Mouse (Mus musculus): ENCODE measurements around the gene Rack1. TPM values are rescaled to one million over a fixed set of nuclear protein-coding genes. Genes with fewer than 3 reads are reported as not detected.

Rack1 gene
- polyA plus RNA-seq, 1 experiment from 2014 or later, result 646 TPM

DNA sequence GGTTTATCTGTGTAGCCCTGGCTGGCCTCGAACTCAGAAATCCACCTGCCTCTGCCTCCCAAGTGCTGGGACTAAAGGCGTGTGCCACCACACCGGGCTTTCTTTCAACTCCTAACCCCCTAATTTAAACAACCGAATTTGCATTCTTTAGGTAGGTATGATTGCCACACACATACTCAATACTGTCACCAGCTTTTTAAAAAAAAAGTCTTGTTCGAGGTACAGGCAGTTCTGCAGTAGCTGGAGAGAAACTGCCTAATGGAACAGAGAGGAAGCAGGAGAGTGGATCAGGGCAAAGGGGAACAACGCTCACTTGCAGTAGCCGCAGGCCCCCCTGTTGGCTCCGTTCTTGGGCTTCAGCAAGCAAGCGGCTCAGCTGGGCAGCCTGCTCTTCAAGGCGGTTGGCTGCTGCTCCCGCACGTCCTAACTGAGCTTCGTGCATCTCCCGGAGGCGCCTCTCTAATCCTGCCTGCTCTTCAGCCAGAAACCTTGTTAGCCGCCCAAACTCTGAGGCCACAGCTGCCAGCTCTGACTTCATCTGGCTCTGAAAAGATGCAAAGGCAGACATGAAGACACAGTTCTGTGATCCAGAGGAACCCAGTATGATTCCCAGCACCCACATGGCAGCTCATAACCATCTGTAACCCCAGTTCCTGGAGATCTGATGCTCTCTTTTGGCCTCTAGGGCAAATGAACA is 8.8 kb downstream of the Rack1 start:
- ATAC-seq (ENCODE audit: insufficient number of reproducible peaks, insufficient read depth, low FRiP score, low TSS enrichment, low read depth), result no peak
- H3K4me3 ChIP-seq (replicated peaks), result no peak overlapping the region
- peaks cover 95% of the 10 kb centered on the region for H3K36me3 ChIP-seq
- no peak overlapping the region for H3K27ac ChIP-seq
- no peaks in the 10 kb centered on the region for H3K27me3 ChIP-seq
- no peak overlapping the region for H3K4me2 ChIP-seq
- no peak overlapping the region for H3K9ac ChIP-seq (replicated peaks)
- no peaks in the 10 kb centered on the region for H3K9me3 ChIP-seq
- H3K4me1 ChIP-seq (replicated peaks), result no peaks in the 10 kb centered on the region
- 74% methylated on average over 16 of the region's 16 CpGs for WGBS

DNA sequence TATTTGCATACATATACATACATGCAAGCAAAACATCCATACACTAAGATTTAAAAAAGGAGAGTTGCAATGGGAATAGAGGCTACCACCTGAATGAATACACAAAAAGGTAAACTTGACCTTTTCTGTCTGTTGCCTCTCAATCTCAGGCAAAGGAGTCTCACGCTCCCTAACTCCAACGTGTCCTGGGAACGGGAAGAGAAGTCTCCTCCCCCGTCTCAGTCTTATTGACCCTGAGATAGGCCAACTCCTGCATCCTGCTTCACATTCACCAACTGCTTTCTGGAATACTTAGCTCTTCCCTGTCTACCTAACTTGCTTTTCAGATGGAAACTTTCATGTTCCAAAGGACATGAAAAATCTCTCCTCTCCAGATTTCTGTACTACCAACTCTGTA is 9.3 kb downstream of the Rack1 start:
- Histone ChIP-seq H3K27ac (no peak overlapping the region), H3K9ac (replicated peaks) (no peak overlapping the region), H3K9me3 (no peaks in the 10 kb centered on the region), H3K27me3 (no peaks in the 10 kb centered on the region), H3K4me1 (replicated peaks) (no peaks in the 10 kb centered on the region), H3K4me3 (replicated peaks) (no peak overlapping the region), H3K4me2 (no peak overlapping the region), H3K36me3 (peaks cover 93% of the 10 kb centered on the region)
- WGBS, result 76% methylated on average over 4 of the region's 4 CpGs
- ATAC-seq (ENCODE audit: insufficient number of reproducible peaks, insufficient read depth, low FRiP score, low TSS enrichment, low read depth), result no peak

DNA sequence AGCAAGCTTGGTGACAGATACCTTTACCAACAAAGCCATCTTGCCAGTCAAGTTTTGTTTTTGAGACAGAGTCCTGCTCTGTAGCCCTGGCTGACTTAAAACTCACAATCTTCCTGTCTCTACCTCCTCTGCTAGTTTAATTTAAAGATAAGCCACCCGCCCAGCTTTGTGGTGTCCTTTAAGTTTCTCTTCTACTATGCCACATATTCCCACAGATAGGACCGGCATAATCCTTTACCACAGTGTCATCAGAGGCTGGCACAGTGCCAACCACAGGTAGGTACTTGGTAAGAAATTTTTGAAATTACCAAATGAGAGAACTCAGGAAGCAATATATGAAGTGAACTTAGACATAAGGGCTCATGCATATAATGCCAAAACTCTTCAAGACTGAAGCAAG is 10.0 kb downstream of the Rack1 start:
- H3K27ac ChIP-seq, result no peak overlapping the region
- H3K36me3 ChIP-seq, result peaks cover 89% of the 10 kb centered on the region

DNA sequence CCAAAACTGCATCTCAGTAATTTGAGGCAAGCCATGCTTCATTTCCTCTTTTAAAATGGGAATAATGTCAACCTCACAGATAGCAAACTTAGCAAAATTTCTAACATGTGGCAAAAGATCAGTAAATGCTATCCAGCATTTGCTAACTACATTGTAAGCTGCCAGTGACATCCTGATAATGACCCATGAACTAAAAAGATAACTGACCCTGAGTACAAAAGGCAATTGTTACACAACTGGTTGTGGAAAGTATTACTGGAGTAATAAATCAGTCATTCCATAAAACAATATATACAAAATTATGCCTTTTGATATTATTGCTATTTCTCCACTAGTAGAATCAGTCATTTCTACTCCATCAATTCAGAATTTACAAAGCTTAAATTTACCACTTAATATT is 13.7 kb downstream of the Rack1 start:
- no peak overlapping the region for H3K4me3 ChIP-seq (replicated peaks)
- H3K36me3 ChIP-seq, result peaks cover 60% of the 10 kb centered on the region
- H3K9me3 ChIP-seq, result no peaks in the 10 kb centered on the region
- no peaks in the 10 kb centered on the region for H3K27me3 ChIP-seq
- H3K27ac ChIP-seq, result no peak overlapping the region
- no peak overlapping the region for H3K9ac ChIP-seq (replicated peaks)
- H3K4me1 ChIP-seq (replicated peaks), result peaks cover 18% of the 10 kb centered on the region
- no peak overlapping the region for H3K4me2 ChIP-seq
- ATAC-seq (ENCODE audit: insufficient number of reproducible peaks, insufficient read depth, low FRiP score, low TSS enrichment, low read depth), result no peak

More for the DNA sequence above, 10.0 kb downstream of the Rack1 start:
- Histone ChIP-seq H3K4me2 (no peak overlapping the region), H3K4me1 (replicated peaks) (peaks cover 6% of the 10 kb centered on the region), H3K9ac (replicated peaks) (no peak overlapping the region), H3K4me3 (replicated peaks) (no peak overlapping the region), H3K27me3 (no peaks in the 10 kb centered on the region), H3K9me3 (no peaks in the 10 kb centered on the region)
- 92% methylated on average over 2 of the region's 2 CpGs for WGBS
- no peak for ATAC-seq (ENCODE audit: insufficient number of reproducible peaks, insufficient read depth, low FRiP score, low TSS enrichment, low read depth)

DNA sequence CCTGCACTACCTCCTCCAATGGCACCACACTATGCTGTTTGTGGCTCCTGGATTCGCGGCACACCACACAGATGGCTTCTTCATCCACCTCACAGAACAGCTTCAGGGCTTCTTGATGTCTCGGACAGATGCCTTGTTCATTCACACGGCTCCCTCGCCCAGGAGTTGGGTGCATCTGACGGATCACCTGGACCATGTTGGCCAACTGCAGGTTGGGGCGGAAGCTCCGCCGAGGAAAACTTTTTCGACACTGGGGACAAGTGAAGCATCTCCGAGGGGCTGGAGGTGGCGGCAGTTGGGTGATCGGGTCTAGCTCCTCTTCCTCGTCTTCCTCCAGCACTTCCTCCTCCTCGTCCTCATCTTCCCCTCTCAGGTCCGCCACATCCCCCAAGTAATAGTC is 15.7 kb downstream of the Rack1 start:
- 78% methylated on average over 16 of the region's 16 CpGs for WGBS
- no peak for ATAC-seq (ENCODE audit: insufficient number of reproducible peaks, insufficient read depth, low FRiP score, low TSS enrichment, low read depth)
- Histone ChIP-seq H3K27me3 (no peaks in the 10 kb centered on the region), H3K4me2 (peak overlapping the region; percentile 91), H3K36me3 (peaks cover 41% of the 10 kb centered on the region), H3K4me1 (replicated peaks) (peaks cover 18% of the 10 kb centered on the region), H3K9me3 (no peaks in the 10 kb centered on the region), H3K4me3 (replicated peaks) (peak overlapping the region; percentile 89), H3K9ac (replicated peaks) (peak overlapping the region; percentile 85), H3K27ac (no peak overlapping the region)

DNA sequence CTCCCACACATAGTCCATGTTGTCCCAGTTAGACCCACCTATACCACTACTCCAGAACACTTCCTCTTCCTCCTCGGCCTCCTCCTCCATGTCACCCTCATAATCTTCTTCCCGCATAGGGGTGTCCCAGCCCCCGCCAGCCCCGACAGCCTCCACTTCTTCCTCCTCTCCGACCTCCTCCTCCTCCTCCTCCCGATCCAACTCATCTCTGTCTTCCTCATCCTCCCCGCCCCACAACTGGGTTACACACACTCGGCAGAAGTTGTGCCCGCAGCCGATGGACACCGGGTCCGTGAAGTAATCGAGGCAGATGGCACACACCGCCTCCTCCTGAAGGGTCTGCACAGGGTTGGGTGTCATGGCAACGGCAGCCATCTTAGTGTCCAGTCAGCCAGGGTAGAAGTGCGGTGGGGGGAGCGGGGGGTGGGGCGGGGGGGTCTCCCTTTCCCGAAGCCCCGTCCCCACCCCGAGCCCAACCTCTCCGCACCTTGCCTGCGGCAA is 16.2 kb downstream of the Rack1 start:
- H3K9ac ChIP-seq (replicated peaks), result peak overlapping the region; percentile 85
- H3K27me3 ChIP-seq, result no peaks in the 10 kb centered on the region
- H3K4me1 ChIP-seq (replicated peaks), result peaks cover 18% of the 10 kb centered on the region
- no peaks in the 10 kb centered on the region for H3K9me3 ChIP-seq
- H3K27ac ChIP-seq, result peak overlapping the region; percentile 91
- peak overlapping the region; percentile 91 for H3K4me2 ChIP-seq
- peak; percentile 43 for ATAC-seq (ENCODE audit: insufficient number of reproducible peaks, insufficient read depth, low FRiP score, low TSS enrichment, low read depth)
- H3K4me3 ChIP-seq (replicated peaks), result peak overlapping the region; percentile 89
- WGBS, result 4% methylated on average over 23 of the region's 23 CpGs
- H3K36me3 ChIP-seq, result peaks cover 36% of the 10 kb centered on the region

DNA sequence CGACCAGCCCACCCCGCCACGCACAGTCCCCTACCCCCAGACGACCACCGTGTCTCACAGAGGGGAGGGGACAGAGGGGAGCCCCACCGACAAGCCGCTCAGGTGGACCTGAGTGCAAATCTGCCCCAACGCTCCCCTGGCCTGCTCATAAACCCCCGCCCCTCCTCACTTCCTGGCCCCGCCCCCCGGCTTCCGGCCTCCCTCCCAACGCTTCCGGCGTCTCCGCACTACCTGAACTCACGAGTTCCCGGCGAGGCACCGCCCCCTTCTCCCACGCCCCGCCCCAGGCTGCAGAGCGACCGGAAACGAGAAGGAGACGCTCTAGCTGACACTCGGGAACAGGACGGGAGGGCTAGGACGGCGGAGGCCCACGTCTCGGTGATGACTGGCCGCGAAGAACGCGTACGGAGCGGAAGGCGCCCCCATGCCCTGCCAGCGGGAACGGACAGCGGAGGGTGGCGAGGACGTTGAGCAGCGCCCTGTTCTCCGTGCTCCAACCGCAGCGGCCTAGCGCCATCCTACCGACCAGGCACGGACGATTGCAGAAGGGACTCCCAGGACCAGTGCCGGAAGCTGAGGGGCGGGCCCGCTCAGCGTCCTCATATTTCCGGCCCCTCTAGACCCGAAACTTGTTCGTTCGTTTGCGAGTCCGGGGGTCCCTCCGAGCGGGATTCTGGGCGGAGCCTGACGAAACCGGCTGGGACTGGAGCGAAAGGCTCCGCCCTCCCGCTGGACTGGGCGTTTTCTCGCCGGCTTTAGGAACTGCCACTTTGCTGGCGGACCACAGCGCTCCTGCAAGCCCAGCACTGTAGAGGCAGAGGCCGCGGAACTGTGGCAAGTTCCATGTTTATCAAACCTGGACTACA is 16.9 kb downstream of the Rack1 start, which contains the start of gene Trim41:
TSS of gene Trim41 (minus strand) at position 554 of the 866 bp plus-strand sequence.
- H3K27me3 ChIP-seq, result no peaks in the 10 kb centered on the region
- H3K27ac ChIP-seq, result peak within 1 kb of the TSS; percentile 91
- ATAC-seq (ENCODE audit: insufficient number of reproducible peaks, insufficient read depth, low FRiP score, low TSS enrichment, low read depth), result peak; percentile 98
- peaks cover 29% of the 10 kb centered on the region for H3K36me3 ChIP-seq
- no peaks in the 10 kb centered on the region for H3K9me3 ChIP-seq
- peaks cover 18% of the 10 kb centered on the region for H3K4me1 ChIP-seq (replicated peaks)
- H3K4me3 ChIP-seq (replicated peaks), result peak within 1 kb of the TSS; percentile 89
- peak within 1 kb of the TSS; percentile 91 for H3K4me2 ChIP-seq
- under 1% methylated on average over 74 of the region's 77 CpGs for WGBS
- H3K9ac ChIP-seq (replicated peaks), result peak within 1 kb of the TSS; percentile 85

DNA sequence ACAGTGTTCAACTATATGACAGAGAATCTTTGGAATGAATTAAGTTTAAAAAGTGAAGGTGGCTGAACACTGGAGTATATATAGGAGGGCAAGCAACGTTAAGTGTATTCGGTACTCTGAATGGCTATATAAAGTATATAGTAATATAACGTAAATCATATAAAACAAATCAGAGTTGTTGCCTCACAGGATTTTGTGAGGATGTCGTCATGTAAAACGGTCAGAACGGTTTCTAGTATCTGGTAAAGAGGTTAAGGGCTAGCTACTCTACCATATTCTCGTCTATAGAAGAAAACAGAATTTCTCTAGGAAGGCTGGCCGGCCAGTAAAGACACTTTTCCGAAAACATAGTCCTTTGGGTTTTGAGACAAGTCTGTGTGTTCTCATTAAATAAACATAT is 17.7 kb downstream of the Rack1 start:
- Histone ChIP-seq H3K9ac (replicated peaks) (peak overlapping the region; percentile 85), H3K36me3 (peaks cover 22% of the 10 kb centered on the region), H3K9me3 (no peaks in the 10 kb centered on the region), H3K27ac (peak overlapping the region; percentile 91), H3K27me3 (0 out of 2 replicates have a peak, but pooled peaks cover 3% of the 10 kb centered on the region), H3K4me2 (peak overlapping the region; percentile 91), H3K4me3 (replicated peaks) (peak overlapping the region; percentile 89), H3K4me1 (replicated peaks) (peaks cover 18% of the 10 kb centered on the region)
- 8% methylated on average over 9 of the region's 9 CpGs for WGBS
- ATAC-seq (ENCODE audit: insufficient number of reproducible peaks, insufficient read depth, low FRiP score, low TSS enrichment, low read depth), result no peak

DNA sequence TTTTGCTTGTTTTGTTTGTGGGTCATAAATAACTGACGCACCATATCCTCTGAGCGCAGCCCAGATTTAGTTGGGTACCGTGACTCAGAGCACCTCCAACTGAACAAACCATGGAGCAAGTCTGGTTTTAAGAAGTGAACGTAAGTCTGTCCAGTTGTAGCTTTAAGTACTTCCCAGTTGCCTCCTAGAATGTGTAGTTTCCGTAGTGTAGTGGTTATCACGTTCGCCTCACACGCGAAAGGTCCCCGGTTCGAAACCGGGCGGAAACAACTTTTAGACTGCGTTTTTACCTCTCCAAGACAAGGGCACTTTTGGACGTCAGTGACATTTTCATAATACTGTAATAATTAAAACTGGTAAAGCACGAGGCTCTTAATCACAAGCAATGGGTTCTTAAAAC is 18.2 kb downstream of the Rack1 start:
- ATAC-seq (ENCODE audit: insufficient number of reproducible peaks, insufficient read depth, low FRiP score, low TSS enrichment, low read depth), result no peak
- Histone ChIP-seq H3K4me3 (replicated peaks) (peak overlapping the region; percentile 89), H3K27me3 (0 out of 2 replicates have a peak, but pooled peaks cover 4% of the 10 kb centered on the region), H3K4me2 (peak overlapping the region; percentile 91), H3K36me3 (peaks cover 18% of the 10 kb centered on the region), H3K4me1 (replicated peaks) (peaks cover 18% of the 10 kb centered on the region), H3K27ac (0 out of 2 replicates have a peak overlapping the region, but pooled peaks have one; percentile 23), H3K9me3 (no peaks in the 10 kb centered on the region), H3K9ac (replicated peaks) (peak overlapping the region; percentile 85; the same call in 1 of the 2 replicates)
- under 1% methylated on average over 16 of the region's 16 CpGs for WGBS

DNA sequence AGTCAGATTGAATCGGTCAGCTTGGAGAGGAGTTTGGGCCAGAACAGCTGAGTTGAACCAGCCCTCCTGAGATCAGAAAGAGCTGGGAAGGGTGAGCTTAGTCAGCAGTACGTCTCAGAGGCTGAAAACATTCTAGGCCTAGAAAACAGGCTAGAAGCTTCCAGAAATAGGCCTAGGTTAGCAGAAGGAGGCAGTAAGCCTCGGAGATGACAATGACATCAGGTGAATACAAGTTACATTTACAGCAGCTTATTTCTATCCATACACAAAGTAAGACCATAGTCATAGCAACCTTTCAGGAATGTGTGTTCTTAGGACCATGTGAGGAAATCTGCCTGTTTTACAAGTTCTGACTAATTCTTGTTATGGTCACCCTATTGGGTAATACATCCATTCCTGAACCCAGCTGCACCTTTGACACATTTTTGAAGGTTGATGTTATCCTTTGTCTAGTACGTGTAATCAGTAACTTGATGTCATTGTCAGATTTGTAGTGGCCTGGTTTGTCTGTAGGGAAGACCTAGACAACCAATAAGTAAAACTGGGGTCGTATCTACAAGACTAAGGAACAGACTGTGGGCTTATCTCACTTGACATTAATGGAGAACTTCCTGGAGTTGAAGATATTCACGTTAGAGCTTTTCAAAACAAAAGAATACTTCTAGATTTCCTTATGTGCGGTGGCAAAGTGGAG is 19.6 kb downstream of the Rack1 start:
- H3K9ac ChIP-seq (replicated peaks), result no peak overlapping the region
- H3K27ac ChIP-seq, result no peak overlapping the region
- peaks cover 25% of the 10 kb centered on the region for H3K4me1 ChIP-seq (replicated peaks)
- H3K9me3 ChIP-seq, result no peaks in the 10 kb centered on the region
- WGBS, result 75% methylated on average over 7 of the region's 7 CpGs
- H3K4me2 ChIP-seq, result no peak overlapping the region
- no peak for ATAC-seq (ENCODE audit: insufficient number of reproducible peaks, insufficient read depth, low FRiP score, low TSS enrichment, low read depth)
- H3K4me3 ChIP-seq (replicated peaks), result no peak overlapping the region
- peaks cover 16% of the 10 kb centered on the region for H3K27me3 ChIP-seq
- H3K36me3 ChIP-seq, result peaks cover 10% of the 10 kb centered on the region

DNA sequence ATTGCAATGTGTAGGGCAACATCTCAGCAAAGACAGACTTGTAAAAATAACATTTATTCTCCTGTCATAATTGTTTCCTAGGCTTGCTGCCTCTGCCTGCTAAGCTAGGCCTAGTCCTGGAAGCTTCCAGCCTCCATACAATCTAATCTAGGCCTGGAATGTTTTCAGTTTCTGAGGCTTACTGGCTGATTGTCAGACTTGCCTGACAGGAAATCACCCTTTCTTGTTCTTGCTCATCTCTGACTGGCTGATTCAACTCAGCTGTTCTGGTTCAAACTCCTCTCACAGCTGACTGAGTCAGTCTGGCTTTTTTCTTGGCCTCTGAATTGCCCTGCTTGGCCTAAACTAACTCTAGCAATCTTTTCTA is 20.2 kb downstream of the Rack1 start:
- peaks cover 6% of the 10 kb centered on the region for H3K36me3 ChIP-seq
- no peak for ATAC-seq (ENCODE audit: insufficient number of reproducible peaks, insufficient read depth, low FRiP score, low TSS enrichment, low read depth)
- peaks cover 19% of the 10 kb centered on the region for H3K27me3 ChIP-seq
- H3K9me3 ChIP-seq, result no peaks in the 10 kb centered on the region
- peaks cover 19% of the 10 kb centered on the region for H3K4me1 ChIP-seq (replicated peaks)
- H3K27ac ChIP-seq, result no peak overlapping the region
- H3K4me3 ChIP-seq (replicated peaks), result no peak overlapping the region
- no peak overlapping the region for H3K9ac ChIP-seq (replicated peaks)
- H3K4me2 ChIP-seq, result no peak overlapping the region
